Mouse (Mus musculus) midbrain, embryonic 13.5 days (tissue): ENCODE measurements around the gene Itga6. TPM values are rescaled to one million over a fixed set of nuclear protein-coding genes. Genes with fewer than 3 reads are reported as not detected.

Experiments
- ATAC-seq: fragments of 200-750 bp; cut with Nextera tagmentation; 2 replicates; pipeline ENCODE4 v1.8.0; 2017; ENCODE audit warnings: mild to moderate bottlenecking, moderate TSS enrichment, moderate library complexity
- H3K27ac ChIP-seq: fragments of 300-500 bp; sonication (generic); 2 replicates; pipeline ENCODE4 v1.5.1; 2015; ENCODE audit warnings: inconsistent platforms, mild to moderate bottlenecking, moderate library complexity
- H3K27me3 ChIP-seq: fragments of 300-500 bp; sonication (generic); 2 replicates; pipeline ENCODE4 v1.6.1; 2015; ENCODE audit warnings: mild to moderate bottlenecking, inconsistent platforms
- H3K36me3 ChIP-seq: fragments of 300-500 bp; sonication (generic); 2 replicates; pipeline ENCODE4 v1.6.1; 2015; ENCODE audit warnings: mild to moderate bottlenecking, inconsistent platforms
- H3K4me1 ChIP-seq: fragments of 300-500 bp; sonication (generic); replicated peaks from 2 replicates; pipeline ENCODE4 v1.6.1; 2015; ENCODE audit warnings: inconsistent platforms
- H3K4me2 ChIP-seq: fragments of 300-500 bp; sonication (generic); replicated peaks from 2 replicates; pipeline ENCODE4 v1.6.1; 2015; ENCODE audit warnings: moderate library complexity, mild to moderate bottlenecking, inconsistent platforms
- H3K4me3 ChIP-seq: fragments of 300-500 bp; sonication (generic); replicated peaks from 2 replicates; pipeline ENCODE4 v1.5.1; 2015; ENCODE audit warnings: mild to moderate bottlenecking, inconsistent platforms
- H3K9ac ChIP-seq: fragments of 300-500 bp; sonication (generic); replicated peaks from 2 replicates; pipeline ENCODE4 v1.6.1; 2015; ENCODE audit warnings: mild to moderate bottlenecking, inconsistent platforms
- H3K9me3 ChIP-seq: fragments of 300-500 bp; sonication (generic); 2 replicates; pipeline ENCODE4 v1.6.1; 2016; ENCODE audit warnings: mild to moderate bottlenecking, inconsistent platforms
- WGBS: fragments of 180-500 bp; shearing (Covaris S2); methylation state at CpG from one replicate; pipeline ENCODE4 v1.1.7; 2015; 5-methylcytosine and 5-hydroxymethylcytosine counted together
- polyA plus RNA-seq: library from polyadenylated mRNA; unstranded; fragments of >200 nt; fragmentation: Nextera tagmentation; extraction: Ambion mirVana; gene quantifications from 2 replicates; pipeline ENCODE4 v1.2.1, GENCODE M21; 2015

Itga6 gene
- polyA plus RNA-seq, 1 experiment from 2014 or later: 17.6 TPM

GRCm38 (mm10) chr2:71787591-71788460 is 42.4 kb downstream of the Itga6 start:
- peak overlapping the region; percentile 96 for H3K4me2 ChIP-seq
- H3K9me3 ChIP-seq: no peaks in the 10 kb centered on the region
- H3K36me3 ChIP-seq: no peaks in the 10 kb centered on the region
- H3K27ac ChIP-seq: 0 out of 2 replicates have a peak overlapping the region, but pooled peaks have one; percentile 56
- WGBS: 1% methylated on average over 32 of the region's 32 CpGs
- peaks cover 25% of the 10 kb centered on the region for H3K27me3 ChIP-seq
- ATAC-seq: peak; percentile 51; the same call in 1 of the 2 replicates
- H3K4me1 ChIP-seq: peaks cover 19% of the 10 kb centered on the region
- H3K4me3 ChIP-seq: peak overlapping the region; percentile 78
- peak overlapping the region; percentile 80 for H3K9ac ChIP-seq

GRCm38 (mm10) chr2:71790752-71791151 is 45.3 kb downstream of the Itga6 start:
- Histone ChIP-seq H3K27ac (no peak overlapping the region), H3K36me3 (no peaks in the 10 kb centered on the region), H3K27me3 (0 out of 2 replicates have a peak, but pooled peaks cover 15% of the 10 kb centered on the region), H3K4me3 (no peak overlapping the region), H3K9ac (no peak overlapping the region), H3K9me3 (no peaks in the 10 kb centered on the region), H3K4me1 (peaks cover 19% of the 10 kb centered on the region), H3K4me2 (no peak overlapping the region)
- ATAC-seq: no peak
- WGBS: 88% methylated on average over 5 of the region's 5 CpGs

- H3K9me3 ChIP-seq: no peaks in the 10 kb centered on the region
- H3K36me3 ChIP-seq: no peaks in the 10 kb centered on the region
- H3K4me1 ChIP-seq: peaks cover 19% of the 10 kb centered on the region
- no peak for ATAC-seq
- no peak overlapping the region for H3K9ac ChIP-seq
- no peak overlapping the region for H3K4me2 ChIP-seq
- no peak overlapping the region for H3K4me3 ChIP-seq
- H3K27me3 ChIP-seq: 0 out of 2 replicates have a peak, but pooled peaks cover 15% of the 10 kb centered on the region
- whole genome bisulfite sequencing: 92% methylated on average over 2 of the region's 2 CpGs
- no peak overlapping the region for H3K27ac ChIP-seq
Observed at GRCm38 (mm10) chr2:71791203-71791602, 45.8 kb downstream of the Itga6 start.

GRCm38 (mm10) chr2:71794139-71794538 is 48.7 kb downstream of the Itga6 start:
- H3K36me3 ChIP-seq: no peaks in the 10 kb centered on the region
- no peak overlapping the region for H3K4me3 ChIP-seq
- WGBS: 74% methylated on average over 6 of the region's 6 CpGs
- no peak overlapping the region for H3K9ac ChIP-seq
- no peak for ATAC-seq
- H3K9me3 ChIP-seq: no peaks in the 10 kb centered on the region
- H3K27ac ChIP-seq: no peak overlapping the region
- H3K4me1 ChIP-seq: 0 out of 2 replicates have a peak, but pooled peaks cover under 1% of the 10 kb centered on the region
- 0 out of 2 replicates have a peak, but pooled peaks cover 4% of the 10 kb centered on the region for H3K27me3 ChIP-seq
- H3K4me2 ChIP-seq: no peak overlapping the region

- Histone ChIP-seq H3K9ac (no peak overlapping the region), H3K27ac (no peak overlapping the region), H3K4me3 (no peak overlapping the region), H3K9me3 (no peaks in the 10 kb centered on the region), H3K27me3 (no peaks in the 10 kb centered on the region), H3K4me1 (no peaks in the 10 kb centered on the region), H3K36me3 (no peaks in the 10 kb centered on the region), H3K4me2 (no peak overlapping the region)
- 80% methylated on average over 6 of the region's 6 CpGs for WGBS
- ATAC-seq: no peak
Observed at GRCm38 (mm10) chr2:71796787-71797186, 51.4 kb downstream of the Itga6 start.

- H3K36me3 ChIP-seq: no peaks in the 10 kb centered on the region
- no peaks in the 10 kb centered on the region for H3K4me1 ChIP-seq
- no peaks in the 10 kb centered on the region for H3K27me3 ChIP-seq
- H3K4me2 ChIP-seq: no peak overlapping the region
- no peak overlapping the region for H3K27ac ChIP-seq
- no peak overlapping the region for H3K9ac ChIP-seq
- H3K9me3 ChIP-seq: no peaks in the 10 kb centered on the region
- WGBS: 86% methylated on average over 6 of the region's 6 CpGs
- H3K4me3 ChIP-seq: no peak overlapping the region
- ATAC-seq: no peak
Observed at GRCm38 (mm10) chr2:71800798-71801197, 55.4 kb downstream of the Itga6 start.

GRCm38 (mm10) chr2:71801691-71802090 is 56.3 kb downstream of the Itga6 start:
- ATAC-seq: no peak
- no peak overlapping the region for H3K27ac ChIP-seq

GRCm38 (mm10) chr2:71802131-71802530 is 56.7 kb downstream of the Itga6 start:
- no peaks in the 10 kb centered on the region for H3K4me1 ChIP-seq
- 87% methylated on average over 4 of the region's 4 CpGs for WGBS
- no peaks in the 10 kb centered on the region for H3K36me3 ChIP-seq
- H3K9ac ChIP-seq: no peak overlapping the region
- no peaks in the 10 kb centered on the region for H3K27me3 ChIP-seq
- H3K9me3 ChIP-seq: no peaks in the 10 kb centered on the region
- no peak overlapping the region for H3K4me2 ChIP-seq
- ATAC-seq: no peak
- H3K27ac ChIP-seq: no peak overlapping the region
- no peak overlapping the region for H3K4me3 ChIP-seq

More at GRCm38 (mm10) chr2:71801691-71802090, 56.3 kb downstream of the Itga6 start:
- WGBS: 71% methylated on average over 7 of the region's 7 CpGs
- no peaks in the 10 kb centered on the region for H3K27me3 ChIP-seq
- no peak overlapping the region for H3K9ac ChIP-seq
- H3K4me3 ChIP-seq: no peak overlapping the region
- H3K4me1 ChIP-seq: no peaks in the 10 kb centered on the region
- H3K36me3 ChIP-seq: no peaks in the 10 kb centered on the region
- H3K4me2 ChIP-seq: no peak overlapping the region
- H3K9me3 ChIP-seq: no peaks in the 10 kb centered on the region

GRCm38 (mm10) chr2:71805120-71805519 is 59.7 kb downstream of the Itga6 start:
- Histone ChIP-seq H3K27ac (no peak overlapping the region), H3K4me3 (no peak overlapping the region), H3K27me3 (no peaks in the 10 kb centered on the region), H3K9me3 (no peaks in the 10 kb centered on the region), H3K9ac (no peak overlapping the region), H3K4me1 (no peaks in the 10 kb centered on the region), H3K36me3 (no peaks in the 10 kb centered on the region), H3K4me2 (no peak overlapping the region)
- no peak for ATAC-seq
- 89% methylated on average over 7 of the region's 7 CpGs for WGBS

GRCm38 (mm10) chr2:71805611-71806567 is 60.5 kb downstream of the Itga6 start:
- H3K4me3 ChIP-seq: no peak overlapping the region
- H3K4me1 ChIP-seq: no peaks in the 10 kb centered on the region
- H3K27ac ChIP-seq: no peak overlapping the region
- ATAC-seq: no peak
- H3K4me2 ChIP-seq: no peak overlapping the region
- H3K27me3 ChIP-seq: no peaks in the 10 kb centered on the region
- H3K9me3 ChIP-seq: no peaks in the 10 kb centered on the region
- no peak overlapping the region for H3K9ac ChIP-seq
- H3K36me3 ChIP-seq: no peaks in the 10 kb centered on the region
- WGBS: 78% methylated on average over 11 of the region's 11 CpGs

- H3K4me2 ChIP-seq: no peak overlapping the region
- peaks cover 1% of the 10 kb centered on the region for H3K4me1 ChIP-seq
- no peak overlapping the region for H3K9ac ChIP-seq
- no peak for ATAC-seq
- no peaks in the 10 kb centered on the region for H3K36me3 ChIP-seq
- no peak overlapping the region for H3K27ac ChIP-seq
- H3K27me3 ChIP-seq: peaks cover 3% of the 10 kb centered on the region; the same call in 1 of the 2 replicates
- WGBS: 89% methylated on average over 10 of the region's 10 CpGs
- no peaks in the 10 kb centered on the region for H3K9me3 ChIP-seq
- H3K4me3 ChIP-seq: no peak overlapping the region
Observed at GRCm38 (mm10) chr2:71809289-71809860, 64.0 kb downstream of the Itga6 start.
